Mouse (Mus musculus) frontal cortex, adult (tissue): ENCODE results near the gene Tox3.

Experiments
- ATAC-seq: cut with Nextera tagmentation; 2 replicates; pipeline ENCODE4 v1.9.2; 2017; ENCODE audit warnings: mild to moderate bottlenecking, moderate library complexity, mixed read lengths; ENCODE audit not compliant: low TSS enrichment

Gene Tox3

GRCm38 (mm10) chr8:90242351-90242750, 105.8 kb downstream of the Tox3 start:
- no peak for ATAC-seq

- ATAC-seq, result no peak
Observed at GRCm38 (mm10) chr8:90241461-90241860, 106.7 kb downstream of the Tox3 start.

GRCm38 (mm10) chr8:90232501-90232900, 115.6 kb downstream of the Tox3 start:
- no peak for ATAC-seq

GRCm38 (mm10) chr8:90224172-90224571, 124.0 kb downstream of the Tox3 start:
- ATAC-seq, result no peak

GRCm38 (mm10) chr8:90209105-90210037, 138.8 kb downstream of the Tox3 start:
- no peak for ATAC-seq
